Mouse (Mus musculus): ENCODE measurements at regions not wholly inside any gene's neighbourhood (a gene's known extent, or its start where the extent isn't known, plus 50 kb on each side); places are given as distances from the start of the nearest gene placed in this dataset.
A peak's percentile ranks its signal among the peaks of the same experiment; 100 is the strongest.

DNA sequence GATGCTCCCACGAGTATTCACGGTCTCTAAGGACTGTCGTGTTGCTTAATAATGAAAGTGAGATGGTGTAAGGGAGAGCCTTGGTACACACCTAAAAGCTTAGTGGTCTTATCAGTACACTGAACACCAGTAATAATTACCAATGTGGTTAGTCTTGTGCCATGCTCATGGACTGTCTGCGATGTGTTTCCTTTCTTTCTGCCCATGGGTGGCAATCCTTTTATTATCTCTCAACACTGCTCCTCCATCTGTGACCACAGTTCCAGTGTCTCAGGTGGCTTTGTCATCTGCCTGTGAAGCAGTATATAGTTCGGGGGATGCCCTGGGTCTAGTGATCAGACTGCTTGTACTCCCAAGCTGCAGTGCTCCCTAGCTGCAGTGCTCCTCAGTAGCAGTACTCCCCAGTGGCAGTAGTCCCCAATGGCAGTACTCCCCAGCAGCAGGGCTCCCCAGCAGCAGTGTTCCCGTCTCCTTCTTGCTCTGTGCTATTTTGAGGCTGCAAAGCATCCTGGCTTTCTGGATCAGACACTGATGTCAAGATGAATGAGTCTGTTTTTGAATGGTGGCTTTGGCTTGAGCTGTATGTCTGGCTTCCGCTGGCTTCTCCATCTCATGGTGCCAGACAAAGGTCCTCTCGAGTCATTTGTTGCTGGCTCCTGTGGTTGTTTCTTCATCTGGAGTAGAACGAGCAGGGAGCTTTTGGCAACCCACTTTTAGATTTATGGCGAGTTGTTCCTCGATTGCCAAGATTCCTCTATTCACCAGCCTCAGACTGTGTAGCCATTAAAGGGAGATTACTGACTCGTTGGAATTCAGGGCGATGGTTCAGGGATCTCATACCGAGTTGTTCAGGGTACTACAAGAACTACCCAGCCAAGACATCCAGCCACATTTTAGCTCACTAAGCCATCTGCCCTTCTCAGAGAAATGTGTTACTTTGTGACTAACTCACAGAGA is 88.4 kb upstream of the Plxnc1 start:
- no peaks in the 10 kb centered on the region for H3K27me3 ChIP-seq (ENCODE audit: control insufficient read depth, insufficient read depth, low read length)
- no peaks in the 10 kb centered on the region for H3K4me1 ChIP-seq (ENCODE audit: control insufficient read depth, insufficient read depth, low read length)
- no peaks in the 10 kb centered on the region for H3K9me3 ChIP-seq (ENCODE audit: control insufficient read depth, low read length)
- no peak overlapping the region for H3K27ac ChIP-seq (replicated peaks; ENCODE audit: low read depth, low read length)
- no peak overlapping the region for H3K4me2 ChIP-seq (ENCODE audit: low read length)
- ATAC-seq (ENCODE audit: low FRiP score, low TSS enrichment), result no peak
- 88% methylated on average over 14 of the region's 14 CpGs for whole genome bisulfite sequencing
- H3K36me3 ChIP-seq (ENCODE audit: control insufficient read depth, insufficient read depth, low read length), result no peaks in the 10 kb centered on the region
- no peak overlapping the region for H3K4me3 ChIP-seq (replicated peaks; ENCODE audit: low read depth, low read length)
- no peak overlapping the region for H3K9ac ChIP-seq (replicated peaks; ENCODE audit: low read length)
- DNase-seq, result no peak

DNA sequence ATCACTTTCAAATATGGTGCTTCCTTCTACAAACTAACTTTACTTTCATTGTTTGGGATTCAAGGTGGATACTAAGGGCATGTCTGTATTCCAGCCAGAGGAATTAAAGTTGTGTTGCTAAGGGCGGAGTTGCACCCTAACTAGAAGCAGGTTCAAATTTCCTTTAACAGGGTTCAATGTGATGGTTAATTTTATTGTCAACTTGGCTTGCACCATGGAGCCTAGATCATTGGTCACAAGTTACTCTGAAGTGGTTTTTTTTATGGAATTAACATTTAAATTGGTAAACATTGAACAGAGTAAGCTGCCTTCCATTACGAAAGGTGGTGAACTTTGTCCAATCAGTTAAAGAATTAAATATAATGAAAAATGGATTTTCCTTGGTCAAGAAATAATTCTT is 86.7 kb upstream of the Plxnc1 start:
- Histone ChIP-seq H3K4me2 (ENCODE audit: low read length) (no peak overlapping the region), H3K9ac (replicated peaks; ENCODE audit: low read length) (no peak overlapping the region), H3K9me3 (ENCODE audit: control insufficient read depth, low read length) (no peaks in the 10 kb centered on the region), H3K4me3 (replicated peaks; ENCODE audit: low read depth, low read length) (no peak overlapping the region), H3K4me1 (ENCODE audit: control insufficient read depth, insufficient read depth, low read length) (no peaks in the 10 kb centered on the region), H3K27me3 (ENCODE audit: control insufficient read depth, insufficient read depth, low read length) (no peaks in the 10 kb centered on the region), H3K27ac (replicated peaks; ENCODE audit: low read depth, low read length) (no peak overlapping the region), H3K36me3 (ENCODE audit: control insufficient read depth, insufficient read depth, low read length) (no peaks in the 10 kb centered on the region)
- 94% methylated on average over 2 of the region's 2 CpGs for WGBS
- ATAC-seq (ENCODE audit: low FRiP score, low TSS enrichment) (no peak), DNase-seq (no peak)

DNA sequence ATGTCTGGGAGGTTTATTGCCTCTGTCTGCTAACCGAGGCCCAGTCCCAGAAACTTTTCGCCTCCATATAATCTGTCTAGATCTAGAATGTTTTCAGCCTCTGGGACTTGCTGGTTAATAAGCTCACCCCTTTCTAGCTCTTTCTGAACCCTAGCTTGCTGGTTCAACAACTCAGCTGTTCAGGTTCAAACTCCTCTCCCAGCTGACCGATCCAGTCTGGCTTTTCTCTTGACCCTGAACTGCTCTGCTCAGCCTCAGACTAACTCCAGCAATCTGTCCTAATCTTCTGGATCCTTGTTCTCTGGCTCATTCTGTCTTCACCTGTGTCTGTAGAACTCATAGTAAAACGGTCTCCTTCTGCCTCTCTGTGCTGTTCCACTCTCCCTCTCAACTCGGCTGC is 86.2 kb upstream of the Plxnc1 start:
- H3K4me2 ChIP-seq (ENCODE audit: low read length), result no peak overlapping the region
- WGBS, result 89% methylated on average over 5 of the region's 5 CpGs

DNA sequence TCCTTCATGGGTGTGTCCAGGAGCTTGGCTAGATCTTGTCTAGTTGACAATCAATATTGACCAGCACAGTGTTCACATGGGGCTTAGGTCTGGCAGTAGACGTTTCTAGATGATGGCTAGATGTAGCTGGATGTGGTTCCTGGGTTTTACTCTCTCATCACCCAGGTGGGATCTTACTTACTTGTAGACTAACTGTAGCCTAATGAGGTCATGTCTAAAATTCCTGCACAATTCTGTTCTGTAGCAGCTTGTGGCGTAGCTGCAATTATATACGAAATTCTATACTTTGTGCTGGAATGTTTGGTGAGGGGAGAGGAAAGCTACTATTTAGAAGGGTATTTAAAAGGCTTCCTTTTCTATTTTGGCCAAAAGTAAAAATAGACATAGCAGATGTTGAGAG is 84.9 kb upstream of the Plxnc1 start:
- Histone ChIP-seq H3K9ac (replicated peaks; ENCODE audit: low read length) (no peak overlapping the region), H3K27me3 (ENCODE audit: control insufficient read depth, insufficient read depth, low read length) (no peaks in the 10 kb centered on the region), H3K4me3 (replicated peaks; ENCODE audit: low read depth, low read length) (no peak overlapping the region), H3K36me3 (ENCODE audit: control insufficient read depth, insufficient read depth, low read length) (no peaks in the 10 kb centered on the region), H3K9me3 (ENCODE audit: control insufficient read depth, low read length) (no peaks in the 10 kb centered on the region), H3K27ac (replicated peaks; ENCODE audit: low read depth, low read length) (no peak overlapping the region), H3K4me2 (ENCODE audit: low read length) (no peak overlapping the region), H3K4me1 (ENCODE audit: control insufficient read depth, insufficient read depth, low read length) (no peaks in the 10 kb centered on the region)
- 87% methylated on average over 3 of the region's 3 CpGs for WGBS
- ATAC-seq (ENCODE audit: low FRiP score, low TSS enrichment), result no peak
- DNase-seq, result no peak

More for the DNA sequence above, 86.2 kb upstream of the Plxnc1 start:
- Histone ChIP-seq H3K27me3 (ENCODE audit: control insufficient read depth, insufficient read depth, low read length) (no peaks in the 10 kb centered on the region), H3K9me3 (ENCODE audit: control insufficient read depth, low read length) (no peaks in the 10 kb centered on the region), H3K4me3 (replicated peaks; ENCODE audit: low read depth, low read length) (no peak overlapping the region), H3K9ac (replicated peaks; ENCODE audit: low read length) (no peak overlapping the region), H3K27ac (replicated peaks; ENCODE audit: low read depth, low read length) (no peak overlapping the region), H3K36me3 (ENCODE audit: control insufficient read depth, insufficient read depth, low read length) (no peaks in the 10 kb centered on the region), H3K4me1 (ENCODE audit: control insufficient read depth, insufficient read depth, low read length) (no peaks in the 10 kb centered on the region)
- DNase-seq, result no peak
- no peak for ATAC-seq (ENCODE audit: low FRiP score, low TSS enrichment)

DNA sequence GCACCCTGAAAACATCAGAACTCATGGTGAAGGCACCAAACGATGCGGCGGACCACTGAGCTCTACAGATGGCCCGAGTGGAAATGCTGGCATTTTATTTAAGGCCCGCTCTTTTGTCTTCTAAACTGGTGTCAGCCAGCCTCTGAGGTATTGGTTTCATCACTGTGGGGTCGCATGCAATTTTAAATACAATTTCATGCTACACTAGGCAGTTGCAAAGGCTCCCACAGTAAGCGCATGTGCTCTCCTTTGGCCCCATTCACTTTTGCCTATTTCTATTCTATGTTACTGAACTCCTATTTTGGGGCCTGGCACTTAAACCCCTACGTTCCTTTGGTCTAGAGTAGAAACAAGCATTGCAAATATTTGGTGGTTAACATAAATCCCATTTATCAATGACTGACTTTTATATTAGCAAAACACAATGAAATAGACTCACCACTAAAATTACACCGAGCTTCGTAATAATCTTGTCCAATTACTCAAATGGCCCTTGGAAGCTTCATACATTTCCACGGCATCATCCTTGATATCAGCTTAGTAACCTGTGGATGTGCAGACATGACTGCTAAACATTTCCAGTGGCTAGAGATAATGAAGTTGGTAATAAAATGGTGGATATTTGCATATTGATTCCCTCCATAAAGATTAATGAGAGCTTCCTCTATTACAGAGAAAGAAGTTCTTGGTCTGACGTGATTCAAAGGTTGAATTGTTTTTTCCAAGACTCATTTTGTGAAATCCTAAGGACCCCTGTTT is 81.1 kb upstream of the Plxnc1 start:
- H3K4me3 ChIP-seq (replicated peaks; ENCODE audit: low read depth, low read length), result no peak overlapping the region
- no peak for ATAC-seq (ENCODE audit: low FRiP score, low TSS enrichment)
- H3K27ac ChIP-seq (replicated peaks; ENCODE audit: low read depth, low read length), result 0 out of 2 replicates have a peak overlapping the region, but pooled peaks have one; percentile 26
- H3K9me3 ChIP-seq (ENCODE audit: control insufficient read depth, low read length), result no peaks in the 10 kb centered on the region
- no peaks in the 10 kb centered on the region for H3K4me1 ChIP-seq (ENCODE audit: control insufficient read depth, insufficient read depth, low read length)
- no peaks in the 10 kb centered on the region for H3K27me3 ChIP-seq (ENCODE audit: control insufficient read depth, insufficient read depth, low read length)
- H3K4me2 ChIP-seq (ENCODE audit: low read length), result no peak overlapping the region
- no peak overlapping the region for H3K9ac ChIP-seq (replicated peaks; ENCODE audit: low read length)
- H3K36me3 ChIP-seq (ENCODE audit: control insufficient read depth, insufficient read depth, low read length), result no peaks in the 10 kb centered on the region
- 76% methylated on average over 12 of the region's 12 CpGs for WGBS
- DNase-seq, result no peak

DNA sequence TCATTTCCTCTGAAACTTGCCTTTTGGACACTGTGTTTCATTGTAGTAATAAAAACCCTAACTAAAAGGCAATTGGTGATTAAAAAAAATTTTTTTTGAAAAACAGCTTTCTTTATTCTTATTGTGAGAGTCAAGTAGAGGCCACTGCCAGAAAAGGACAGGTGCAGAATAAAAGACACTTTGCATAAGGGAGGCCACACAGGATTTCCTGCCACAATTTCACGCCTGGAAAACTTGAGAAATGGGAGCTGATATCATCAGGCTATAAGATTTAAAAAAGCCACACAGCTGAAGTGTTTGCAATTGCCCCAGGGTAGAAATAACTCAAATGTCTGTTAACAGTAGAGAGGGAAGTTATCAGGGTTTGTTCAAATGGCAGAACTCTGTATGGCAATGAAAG is 76.6 kb upstream of the Plxnc1 start:
- no peak overlapping the region for H3K4me3 ChIP-seq (replicated peaks; ENCODE audit: low read depth, low read length)
- H3K4me2 ChIP-seq (ENCODE audit: low read length), result no peak overlapping the region
- 74% methylated on average over 1 of the region's 1 CpGs for WGBS
- 0 out of 2 replicates have a peak, but pooled peaks cover 2% of the 10 kb centered on the region for H3K9me3 ChIP-seq (ENCODE audit: control insufficient read depth, low read length)
- H3K27ac ChIP-seq (replicated peaks; ENCODE audit: low read depth, low read length), result no peak overlapping the region
- ATAC-seq (ENCODE audit: low FRiP score, low TSS enrichment), result no peak
- H3K4me1 ChIP-seq (ENCODE audit: control insufficient read depth, insufficient read depth, low read length), result no peaks in the 10 kb centered on the region
- no peaks in the 10 kb centered on the region for H3K36me3 ChIP-seq (ENCODE audit: control insufficient read depth, insufficient read depth, low read length)
- no peaks in the 10 kb centered on the region for H3K27me3 ChIP-seq (ENCODE audit: control insufficient read depth, insufficient read depth, low read length)
- DNase-seq, result no peak
- no peak overlapping the region for H3K9ac ChIP-seq (replicated peaks; ENCODE audit: low read length)

DNA sequence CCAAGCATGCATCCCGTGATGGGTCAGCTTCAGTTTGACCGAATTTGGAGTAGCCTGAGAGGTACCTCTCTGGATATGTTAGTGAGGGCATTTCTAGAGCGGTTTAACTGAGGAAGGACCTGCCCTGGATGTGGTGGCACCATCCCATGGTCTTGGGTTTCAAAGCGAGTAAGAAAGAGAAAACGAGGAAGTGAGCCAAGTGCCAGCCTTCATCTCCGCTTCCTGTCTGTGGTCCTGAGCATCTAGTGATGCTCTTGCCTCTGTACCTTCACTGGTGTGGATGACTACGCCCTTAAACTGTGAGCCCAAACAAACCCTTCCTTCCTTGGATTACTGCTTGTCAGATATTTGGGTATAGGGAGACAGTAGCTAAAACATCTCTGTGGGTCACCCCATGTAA is 72.3 kb upstream of the Plxnc1 start:
- H3K36me3 ChIP-seq (ENCODE audit: control insufficient read depth, insufficient read depth, low read length), result no peaks in the 10 kb centered on the region
- DNase-seq, result no peak
- no peaks in the 10 kb centered on the region for H3K4me1 ChIP-seq (ENCODE audit: control insufficient read depth, insufficient read depth, low read length)
- no peak overlapping the region for H3K27ac ChIP-seq (replicated peaks; ENCODE audit: low read depth, low read length)
- H3K4me3 ChIP-seq (replicated peaks; ENCODE audit: low read depth, low read length), result no peak overlapping the region
- 90% methylated on average over 7 of the region's 7 CpGs for WGBS
- ATAC-seq (ENCODE audit: low FRiP score, low TSS enrichment), result no peak
- no peak overlapping the region for H3K9ac ChIP-seq (replicated peaks; ENCODE audit: low read length)
- H3K4me2 ChIP-seq (ENCODE audit: low read length), result no peak overlapping the region
- 0 out of 2 replicates have a peak, but pooled peaks cover 2% of the 10 kb centered on the region for H3K9me3 ChIP-seq (ENCODE audit: control insufficient read depth, low read length)
- no peaks in the 10 kb centered on the region for H3K27me3 ChIP-seq (ENCODE audit: control insufficient read depth, insufficient read depth, low read length)

DNA sequence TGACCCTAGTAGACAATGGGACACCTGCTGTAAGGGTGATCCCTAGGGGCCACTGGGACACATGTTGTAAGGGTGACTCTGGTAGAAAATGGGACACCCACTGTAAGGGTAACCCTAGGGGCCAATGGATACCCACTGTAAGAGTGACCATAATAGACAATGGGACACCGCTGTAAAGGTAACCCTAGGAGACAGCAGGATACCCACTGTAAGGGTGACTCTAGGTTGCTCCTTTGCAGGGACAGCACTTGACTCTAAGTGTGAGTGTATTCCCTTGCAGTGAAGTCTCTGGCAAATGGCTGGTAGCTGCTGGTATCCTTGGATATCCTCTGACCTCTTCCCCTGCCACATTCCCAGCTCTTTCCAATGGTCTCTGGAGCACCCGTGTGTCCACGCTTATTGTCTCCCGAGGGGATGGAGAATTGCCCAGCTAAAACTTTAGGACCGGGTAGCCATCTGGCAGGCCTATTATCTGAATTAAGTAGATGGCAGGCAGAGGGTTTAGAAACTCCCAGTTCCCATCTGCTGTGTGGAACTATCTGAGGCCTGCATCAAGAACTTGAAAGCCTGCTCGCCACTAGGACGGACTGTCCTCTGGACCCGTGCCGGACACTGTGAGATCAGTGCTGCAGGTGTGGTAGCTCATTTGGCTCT is 70.8 kb upstream of the Plxnc1 start:
- Histone ChIP-seq H3K9ac (replicated peaks; ENCODE audit: low read length) (no peak overlapping the region), H3K27me3 (ENCODE audit: control insufficient read depth, insufficient read depth, low read length) (no peaks in the 10 kb centered on the region), H3K27ac (replicated peaks; ENCODE audit: low read depth, low read length) (no peak overlapping the region), H3K4me3 (replicated peaks; ENCODE audit: low read depth, low read length) (no peak overlapping the region), H3K9me3 (ENCODE audit: control insufficient read depth, low read length) (0 out of 2 replicates have a peak, but pooled peaks cover 2% of the 10 kb centered on the region), H3K4me2 (ENCODE audit: low read length) (no peak overlapping the region), H3K36me3 (ENCODE audit: control insufficient read depth, insufficient read depth, low read length) (no peaks in the 10 kb centered on the region), H3K4me1 (ENCODE audit: control insufficient read depth, insufficient read depth, low read length) (no peaks in the 10 kb centered on the region)
- WGBS, result 79% methylated on average over 9 of the region's 9 CpGs
- DNase-seq (no peak), ATAC-seq (ENCODE audit: low FRiP score, low TSS enrichment) (peak; percentile 34; the same call in 1 of the 2 replicates)
